Mouse (Mus musculus): ENCODE results near the gene Cib1.

Cib1 gene

GRCm38 (mm10) chr7:80183969-80184368, 48.6 kb downstream of the Cib1 start:
- no peak for DNase-seq (ENCODE audit: low spot score)

GRCm38 (mm10) chr7:80183466-80183865, 49.1 kb downstream of the Cib1 start:
- no peak for DNase-seq (ENCODE audit: low spot score)

GRCm38 (mm10) chr7:80182139-80182538, 50.5 kb downstream of the Cib1 start:
- no peak for DNase-seq (ENCODE audit: low spot score)

- DNase-seq (ENCODE audit: low spot score): no peak
Measured at GRCm38 (mm10) chr7:80181078-80181477, 51.5 kb downstream of the Cib1 start.

GRCm38 (mm10) chr7:80180202-80180601, 52.4 kb downstream of the Cib1 start:
- DNase-seq (ENCODE audit: low spot score): no peak

- DNase-seq (ENCODE audit: low spot score): no peak
Measured at GRCm38 (mm10) chr7:80179790-80180189, 52.8 kb downstream of the Cib1 start.

GRCm38 (mm10) chr7:80179327-80179726, 53.3 kb downstream of the Cib1 start:
- no peak for DNase-seq (ENCODE audit: low spot score)

- DNase-seq (ENCODE audit: low spot score): no peak
Measured at GRCm38 (mm10) chr7:80178037-80178729, 54.4 kb downstream of the Cib1 start.

- DNase-seq (ENCODE audit: low spot score): no peak
Measured at GRCm38 (mm10) chr7:80177438-80177837, 55.2 kb downstream of the Cib1 start.

Measured in layer of hippocampus, adult 9-10 months (tissue).